Mouse (Mus musculus): ENCODE measurements around the gene Mtmr3. TPM values are rescaled to one million over a fixed set of nuclear protein-coding genes. Genes with fewer than 3 reads are reported as not detected.
A peak's percentile ranks its signal among the peaks of the same experiment; 100 is the strongest.
"Not testable (repeated sequence)": the region's sequence is repeated elsewhere in the genome, so short reads cannot be mapped to it uniquely, and the experiment has no call there.

Gene Mtmr3
- polyA plus RNA-seq, 1 experiment from 2014 or later, result 22.0 TPM

DNA sequence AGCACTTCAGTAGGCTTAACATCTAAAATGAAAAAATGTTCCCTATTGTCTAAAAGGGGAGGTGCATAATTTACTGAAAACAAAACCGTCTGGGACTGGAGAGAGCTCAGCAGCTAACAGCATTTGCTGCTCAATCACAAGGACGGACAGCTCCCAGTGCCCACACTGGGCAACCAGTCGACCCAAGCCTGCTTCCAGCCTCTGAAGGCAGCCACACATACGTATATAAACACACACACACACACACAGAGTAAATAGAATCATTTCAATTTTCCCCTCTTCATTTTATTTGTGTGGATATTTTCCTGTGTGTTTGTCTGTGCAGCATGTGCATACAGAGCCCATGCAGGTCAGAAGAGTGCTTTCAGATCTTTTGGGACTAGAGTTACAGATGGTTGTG, 49.3 kb downstream of the Mtmr3 start:
- no peak for TF ChIP-seq EP300 (IDR thresholded peaks at IDR 0.05)
- TF ChIP-seq CTCF (IDR thresholded peaks at IDR 0.05), result no peak
- H3K4me2 ChIP-seq (replicated peaks; ENCODE audit: low read depth, low read length), result no peak overlapping the region
- no peak overlapping the region for H3K9ac ChIP-seq (replicated peaks; ENCODE audit: low read depth)
- H3K27ac ChIP-seq (ENCODE audit: low read length), result no peak overlapping the region
- H3K27me3 ChIP-seq (replicated peaks; ENCODE audit: insufficient read depth, low read length), result no peaks in the 10 kb centered on the region
- no peaks in the 10 kb centered on the region for H3K9me3 ChIP-seq (ENCODE audit: low read length)
- no peak overlapping the region for H3K4me3 ChIP-seq (ENCODE audit: low read depth, low read length)
- ATAC-seq (no peak), DNase-seq (ENCODE audit: low spot score) (no peak)
- WGBS, result 43% methylated on average over 4 of the region's 4 CpGs
- no peaks in the 10 kb centered on the region for H3K4me1 ChIP-seq (ENCODE audit: insufficient read depth, low read depth, low read length)
- no peaks in the 10 kb centered on the region for H3K36me3 ChIP-seq (ENCODE audit: insufficient read depth, low read length)

- ATAC-seq; H3K9me3 ChIP-seq (ENCODE audit: low read length); H3K4me1 ChIP-seq (ENCODE audit: insufficient read depth, low read depth, low read length); H3K9ac ChIP-seq (replicated peaks; ENCODE audit: low read depth); H3K36me3 ChIP-seq (ENCODE audit: insufficient read depth, low read length); H3K4me2 ChIP-seq (replicated peaks; ENCODE audit: low read depth, low read length); H3K27me3 ChIP-seq (replicated peaks; ENCODE audit: insufficient read depth, low read length); H3K4me3 ChIP-seq (ENCODE audit: low read depth, low read length); DNase-seq (ENCODE audit: low spot score); H3K27ac ChIP-seq (ENCODE audit: low read length): not testable (repeated sequence)
- WGBS, result 83% methylated on average over 1 of the region's 1 CpGs
These were observed 50.1 kb downstream of the Mtmr3 start for GRCm38 (mm10) chr11:4544627-4544921.

GRCm38 (mm10) chr11:4543746-4544626, 50.7 kb downstream of the Mtmr3 start:
- Histone ChIP-seq H3K4me1 (ENCODE audit: insufficient read depth, low read depth, low read length) (no peaks in the 10 kb centered on the region), H3K9me3 (ENCODE audit: low read length) (no peaks in the 10 kb centered on the region), H3K4me3 (ENCODE audit: low read depth, low read length) (no peak overlapping the region), H3K36me3 (ENCODE audit: insufficient read depth, low read length) (no peaks in the 10 kb centered on the region), H3K4me2 (replicated peaks; ENCODE audit: low read depth, low read length) (no peak overlapping the region), H3K9ac (replicated peaks; ENCODE audit: low read depth) (no peak overlapping the region), H3K27ac (ENCODE audit: low read length) (no peak overlapping the region), H3K27me3 (replicated peaks; ENCODE audit: insufficient read depth, low read length) (no peaks in the 10 kb centered on the region)
- WGBS, result 72% methylated on average over 7 of the region's 7 CpGs
- DNase-seq (ENCODE audit: low spot score) (no peak), ATAC-seq (no peak)
- TF ChIP-seq EP300 (IDR thresholded peaks at IDR 0.05), result no peak

DNA sequence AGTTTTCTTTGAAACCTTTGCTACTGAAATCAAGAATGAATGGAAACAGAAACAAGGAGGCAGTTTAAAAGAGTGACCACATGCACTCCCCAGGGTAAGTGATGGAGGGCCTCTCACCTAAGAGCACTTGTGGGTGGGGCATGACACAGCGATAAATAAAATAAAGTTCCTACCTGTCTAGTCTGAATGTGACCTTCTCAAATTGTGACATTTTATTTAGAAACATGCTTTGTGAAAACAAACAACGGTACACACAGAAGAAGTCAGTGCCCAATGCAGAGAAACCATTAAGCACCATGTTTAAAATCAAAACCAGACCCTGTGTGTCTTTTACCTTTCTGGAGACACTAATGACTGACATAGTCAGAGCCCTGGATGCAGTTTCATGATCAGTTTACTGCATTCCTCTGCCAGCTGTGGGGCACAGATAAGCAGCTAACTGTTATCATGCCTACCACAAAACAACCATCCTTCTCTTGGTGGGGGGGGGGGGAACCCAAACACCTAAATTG, 51.6 kb downstream of the Mtmr3 start:
- DNase-seq (ENCODE audit: low spot score), result no peak
- Histone ChIP-seq H3K4me2 (replicated peaks; ENCODE audit: low read depth, low read length) (no peak overlapping the region), H3K4me1 (ENCODE audit: insufficient read depth, low read depth, low read length) (no peaks in the 10 kb centered on the region), H3K27me3 (replicated peaks; ENCODE audit: insufficient read depth, low read length) (no peaks in the 10 kb centered on the region), H3K36me3 (ENCODE audit: insufficient read depth, low read length) (no peaks in the 10 kb centered on the region), H3K4me3 (ENCODE audit: low read depth, low read length) (no peak overlapping the region), H3K9me3 (ENCODE audit: low read length) (no peaks in the 10 kb centered on the region), H3K27ac (ENCODE audit: low read length) (no peak overlapping the region), H3K9ac (replicated peaks; ENCODE audit: low read depth) (no peak overlapping the region)
- WGBS, result 74% methylated on average over 2 of the region's 2 CpGs
- no peak for TF ChIP-seq CTCF (IDR thresholded peaks at IDR 0.05)
- TF ChIP-seq EP300 (IDR thresholded peaks at IDR 0.05), result no peak
- peak; percentile 14; the same call in 1 of the 2 replicates for ATAC-seq

- Histone ChIP-seq H3K4me1 (ENCODE audit: insufficient read depth, low read depth, low read length) (no peaks in the 10 kb centered on the region), H3K36me3 (ENCODE audit: insufficient read depth, low read length) (no peaks in the 10 kb centered on the region), H3K27me3 (replicated peaks; ENCODE audit: insufficient read depth, low read length) (no peaks in the 10 kb centered on the region), H3K27ac (ENCODE audit: low read length) (no peak overlapping the region), H3K4me2 (replicated peaks; ENCODE audit: low read depth, low read length) (no peak overlapping the region), H3K4me3 (ENCODE audit: low read depth, low read length) (no peak overlapping the region), H3K9me3 (ENCODE audit: low read length) (no peaks in the 10 kb centered on the region), H3K9ac (replicated peaks; ENCODE audit: low read depth) (no peak overlapping the region)
- WGBS, result 74% methylated on average over 1 of the region's 1 CpGs
- DNase-seq (ENCODE audit: low spot score) (peak; percentile 17), ATAC-seq (no peak)
- TF ChIP-seq EP300 (IDR thresholded peaks at IDR 0.05), result no peak
- no peak for TF ChIP-seq CTCF (IDR thresholded peaks at IDR 0.05)
These were observed 58.0 kb downstream of the Mtmr3 start for GRCm38 (mm10) chr11:4536645-4537044.

DNA sequence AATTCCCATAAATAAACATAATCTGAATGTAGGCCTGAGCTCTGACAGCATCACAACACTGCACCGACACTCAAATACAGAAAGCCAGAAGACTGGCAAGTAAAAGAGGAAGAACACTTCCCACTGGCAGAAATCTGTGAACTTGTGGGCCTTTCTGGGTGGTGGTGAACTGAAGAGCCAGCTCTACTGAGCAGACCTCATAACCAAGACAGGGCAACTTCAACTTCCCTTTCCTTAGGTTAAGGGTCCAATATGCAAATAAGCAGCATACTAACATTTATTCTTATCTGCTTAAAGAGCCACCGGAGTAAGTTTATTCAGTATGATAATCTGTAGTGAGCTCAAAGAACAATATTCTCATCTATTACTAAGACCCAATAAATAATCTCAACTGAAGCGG, 67.5 kb downstream of the Mtmr3 start:
- Histone ChIP-seq H3K4me2 (replicated peaks; ENCODE audit: low read depth, low read length) (no peak overlapping the region), H3K27ac (ENCODE audit: low read length) (no peak overlapping the region), H3K36me3 (ENCODE audit: insufficient read depth, low read length) (peaks cover 15% of the 10 kb centered on the region; the same call in 1 of the 2 replicates), H3K9ac (replicated peaks; ENCODE audit: low read depth) (no peak overlapping the region), H3K9me3 (ENCODE audit: low read length) (no peaks in the 10 kb centered on the region), H3K4me3 (ENCODE audit: low read depth, low read length) (no peak overlapping the region), H3K4me1 (ENCODE audit: insufficient read depth, low read depth, low read length) (no peaks in the 10 kb centered on the region), H3K27me3 (replicated peaks; ENCODE audit: insufficient read depth, low read length) (no peaks in the 10 kb centered on the region)
- TF ChIP-seq EP300 (IDR thresholded peaks at IDR 0.05) (no peak), CTCF (IDR thresholded peaks at IDR 0.05) (no peak)
- 86% methylated on average over 3 of the region's 3 CpGs for WGBS
- ATAC-seq, result no peak
- no peak for DNase-seq (ENCODE audit: low spot score)
